Mouse (Mus musculus) spleen, adult 2 months (tissue): ENCODE results near the gene Lnpep.

Experiments used
- CTCF ChIP-seq: fragments of 200-500 bp; IDR thresholded peaks from 2 replicates; pipeline ENCODE4 v1.5.1; 2011; ENCODE audit warnings: mild to moderate bottlenecking, inconsistent platforms; ENCODE audit not compliant: insufficient read depth, insufficient read length, insufficient replicate concordance; ENCODE audit errors: extremely low read depth
- POLR2A ChIP-seq: fragments of 200-500 bp; IDR thresholded peaks from 2 replicates; pipeline ENCODE4 v1.6.1; 2011; ENCODE audit warnings: low read depth, low read length, inconsistent platforms

- TF ChIP-seq POLR2A (no peak), CTCF (no peak)
Observed at GRCm38 (mm10) chr17:17567071-17567470, 57.8 kb downstream of the Lnpep start.
